Mouse (Mus musculus) right cerebral cortex, postnatal 4 days (tissue): ENCODE measurements at regions not wholly inside any gene's neighbourhood (a gene's known extent, or its start where the extent isn't known, plus 50 kb on each side); places are given as distances from the start of the nearest gene placed in this dataset.

Experiments used
- DNase-seq: peaks from one replicate; pipeline ENCODE4 v3.0.0-alpha.2; 2022

DNA sequence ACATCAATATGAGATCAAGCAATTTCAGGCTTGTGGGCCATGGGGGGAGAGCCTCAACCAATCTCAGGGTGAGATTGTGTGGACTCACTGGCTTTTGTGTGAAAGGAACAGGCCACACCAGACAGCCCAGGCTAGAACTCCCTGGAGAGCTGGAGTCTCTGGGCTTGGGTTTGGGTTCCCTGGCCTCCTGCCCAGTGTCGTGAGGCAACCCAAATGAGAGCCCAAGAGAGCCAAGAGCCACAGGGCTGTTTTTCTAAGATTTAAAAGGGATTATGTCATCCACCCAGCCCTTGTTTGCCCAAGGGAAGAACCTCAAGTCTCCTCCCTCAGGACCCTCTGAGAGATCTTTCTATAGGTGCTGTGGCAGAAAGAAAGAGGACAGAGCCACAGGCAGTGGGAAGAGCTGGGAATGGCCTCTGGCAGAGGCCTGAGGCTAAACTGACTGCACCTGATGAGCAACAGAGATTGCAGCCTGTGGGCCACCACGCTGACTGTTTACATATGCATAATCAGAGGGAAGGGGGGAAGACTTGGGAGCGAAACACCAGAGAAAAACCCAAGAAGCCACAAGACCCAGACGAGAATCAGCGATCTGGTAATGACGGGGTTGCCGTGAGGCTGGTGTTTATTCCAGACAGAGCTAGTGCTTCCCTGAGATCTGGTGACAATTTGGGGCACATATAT is 92.1 kb downstream of the Bcl2l11 start:
- DNase-seq = no peak

DNA sequence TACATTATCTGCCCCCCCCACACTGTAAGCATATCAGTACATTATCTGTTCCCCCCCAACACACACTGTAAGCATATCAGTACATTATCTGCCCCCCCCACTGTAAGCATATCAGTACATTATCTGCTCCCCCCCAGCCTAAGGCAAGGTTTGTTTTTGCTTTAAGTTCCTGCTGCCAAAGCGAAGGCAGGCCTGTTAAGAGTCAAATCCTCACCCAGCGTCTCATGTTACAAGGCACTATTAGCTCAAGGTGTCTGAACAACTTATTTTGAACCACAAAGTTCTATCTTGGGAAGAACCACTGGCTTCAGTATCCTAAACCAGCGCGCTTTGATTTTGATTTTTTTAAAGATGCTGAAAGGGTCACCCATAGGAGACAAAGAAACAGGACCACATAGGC is 93.1 kb downstream of the Bcl2l11 start:
- no peak for DNase-seq

DNA sequence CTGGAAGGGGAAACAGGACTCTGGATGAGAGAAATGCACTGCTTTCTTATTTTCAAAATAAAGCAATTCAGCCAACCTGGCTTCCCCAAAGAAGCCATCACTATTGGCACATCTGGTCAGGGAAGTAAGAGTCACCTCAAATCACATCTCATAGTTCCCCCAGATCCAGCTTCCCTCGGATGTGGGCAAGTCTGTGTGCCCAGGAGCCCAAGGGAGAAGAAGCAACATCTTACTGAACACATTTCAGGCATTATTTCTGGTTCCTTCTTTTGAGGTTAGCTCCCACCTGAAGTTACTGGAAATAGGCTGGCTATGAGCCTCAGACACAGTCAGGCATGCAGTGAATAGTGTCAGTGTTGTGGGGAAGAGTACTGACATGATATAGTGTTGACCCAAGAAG is 95.2 kb downstream of the Bcl2l11 start:
- no peak for DNase-seq

DNA sequence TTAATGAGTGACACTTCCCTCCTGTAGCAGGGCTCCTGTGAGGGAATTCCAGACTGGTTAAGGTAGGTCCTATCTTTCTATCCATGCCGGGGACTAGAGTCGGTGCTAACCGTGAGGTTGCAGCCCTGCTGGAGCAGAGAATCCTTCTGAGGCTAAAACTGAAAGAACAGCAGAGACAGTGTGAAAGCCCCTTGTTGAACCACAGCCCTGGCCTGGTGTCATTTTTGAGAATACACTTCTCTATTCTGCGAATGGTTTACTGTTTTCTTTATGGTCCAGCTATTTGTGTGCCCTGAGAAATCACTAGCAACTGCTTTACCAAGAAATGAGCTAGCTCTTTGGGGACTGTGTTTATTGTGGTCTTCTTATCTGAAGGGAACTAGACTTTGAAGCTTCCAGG is 95.8 kb downstream of the Bcl2l11 start:
- DNase-seq = no peak

DNA sequence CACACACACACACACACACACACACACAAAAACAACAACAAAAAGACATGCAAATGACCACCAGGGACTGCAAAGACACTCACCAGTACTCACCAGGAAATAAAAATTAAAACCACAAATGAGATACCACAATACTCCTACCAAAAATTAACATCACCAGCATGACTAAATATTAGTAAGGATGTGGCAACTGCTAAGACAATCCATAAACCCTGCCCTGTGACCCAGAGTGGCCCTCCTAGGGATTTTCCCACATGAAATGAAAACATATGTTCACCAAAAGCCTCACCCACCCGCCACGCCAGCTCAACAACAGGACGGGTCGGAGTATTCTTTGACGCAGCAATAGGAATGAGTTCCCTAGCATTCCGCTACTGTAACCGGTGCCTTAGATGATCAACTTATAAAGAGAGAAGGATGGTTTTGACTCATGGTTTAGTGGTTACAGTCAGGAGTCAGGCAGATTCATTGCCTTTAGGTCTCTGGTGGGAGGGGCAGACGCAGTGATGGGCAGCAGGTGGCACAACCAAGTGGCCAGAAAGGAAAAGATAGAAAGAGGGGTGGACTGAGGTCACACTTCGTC is 100.7 kb downstream of the Bcl2l11 start:
- no peak for DNase-seq

DNA sequence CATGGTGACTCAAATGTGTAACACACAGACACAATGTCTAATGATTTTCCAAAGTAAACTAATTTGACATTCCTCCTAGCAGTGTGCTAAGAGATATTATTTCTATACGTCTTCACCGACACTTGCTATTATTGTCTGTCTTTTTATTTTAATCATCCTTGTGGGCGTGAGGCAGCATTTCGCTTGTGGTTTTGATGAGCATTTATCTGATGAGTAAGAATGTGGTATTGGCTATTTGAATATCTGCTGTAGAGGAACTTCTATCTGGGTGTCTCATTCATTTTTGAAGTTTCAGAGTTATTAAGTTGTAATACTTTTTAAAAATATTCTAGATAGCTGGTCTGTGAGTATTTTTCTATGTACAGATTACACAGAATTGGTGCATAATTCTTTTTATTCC is 103.9 kb downstream of the Bcl2l11 start:
- no peak for DNase-seq

DNA sequence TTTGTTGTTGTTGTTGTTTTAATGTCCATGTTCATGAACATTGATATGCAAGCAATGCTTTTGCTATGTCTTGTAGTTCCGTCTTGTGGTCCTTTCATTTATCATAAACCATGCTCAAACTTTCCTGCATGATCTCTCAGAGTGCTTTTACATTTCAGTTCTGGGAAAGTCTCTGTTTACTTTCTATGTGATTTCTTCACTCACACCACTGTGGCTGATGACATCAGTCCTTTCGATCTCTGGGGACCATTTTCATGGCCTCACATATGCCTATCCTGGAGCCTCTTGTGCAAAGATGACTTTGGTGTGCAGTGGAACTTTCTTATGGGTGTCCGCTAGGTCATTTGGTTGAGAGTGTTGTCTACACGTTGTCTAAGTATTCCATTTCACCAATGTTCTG is 105.1 kb downstream of the Bcl2l11 start:
- DNase-seq = no peak

DNA sequence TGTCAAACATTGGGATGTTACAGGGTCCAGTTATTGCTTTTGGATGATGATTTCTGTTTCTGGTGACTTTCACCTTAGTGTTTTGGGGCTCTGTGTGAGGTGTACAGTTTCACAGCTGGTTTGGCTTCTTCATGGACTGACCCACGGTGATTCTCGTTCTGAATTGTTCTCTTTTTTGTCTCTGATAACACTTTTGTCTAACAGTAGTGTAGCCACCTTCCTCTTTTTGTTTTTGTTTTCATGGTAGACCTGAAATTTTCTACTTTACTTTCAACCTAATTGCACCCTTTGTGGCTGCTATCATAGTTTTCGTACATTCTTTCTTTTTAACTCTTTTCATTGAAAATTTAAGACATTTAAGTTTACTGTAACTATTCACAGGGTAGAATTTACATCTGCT is 105.5 kb downstream of the Bcl2l11 start:
- DNase-seq = no peak

DNA sequence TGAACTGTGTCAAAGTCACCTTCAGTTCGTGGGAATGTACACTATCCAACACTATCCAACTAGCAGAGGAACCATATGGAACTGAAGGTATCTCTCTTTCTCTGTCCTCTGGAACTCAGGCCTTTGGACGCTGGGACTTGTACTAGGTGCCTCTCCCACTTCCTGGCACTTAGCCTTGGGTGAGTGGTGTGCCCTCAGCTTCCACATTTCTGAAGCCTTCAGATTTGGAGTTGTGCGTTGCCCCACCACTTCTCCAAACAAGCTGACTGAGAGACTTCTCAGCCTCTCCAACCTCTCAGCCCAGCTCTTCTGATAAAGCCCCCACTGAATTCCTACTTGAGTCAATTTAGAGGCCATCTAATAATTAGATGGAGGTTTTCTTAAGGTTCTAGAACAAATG is 106.2 kb downstream of the Bcl2l11 start:
- DNase-seq = no peak

DNA sequence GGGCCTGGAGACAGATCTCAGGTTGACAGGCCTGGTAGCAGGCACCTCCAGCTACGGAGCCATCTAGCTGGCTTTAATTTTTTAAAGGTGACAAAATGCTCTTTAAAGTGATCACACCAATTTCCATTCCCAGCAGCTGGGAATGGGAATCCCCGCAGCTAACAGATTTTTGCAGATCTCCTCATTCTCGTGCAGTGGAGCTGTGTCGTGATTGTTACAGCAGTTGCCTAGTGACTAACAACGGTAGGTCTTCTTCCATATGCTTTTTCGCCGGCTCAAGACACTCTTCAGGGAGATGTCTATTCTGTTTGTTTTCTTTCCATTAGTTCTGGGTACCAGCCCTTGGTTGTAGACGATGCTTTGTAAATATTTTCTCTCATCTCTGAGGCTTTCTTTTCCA is 109.3 kb downstream of the Bcl2l11 start:
- no peak for DNase-seq

DNA sequence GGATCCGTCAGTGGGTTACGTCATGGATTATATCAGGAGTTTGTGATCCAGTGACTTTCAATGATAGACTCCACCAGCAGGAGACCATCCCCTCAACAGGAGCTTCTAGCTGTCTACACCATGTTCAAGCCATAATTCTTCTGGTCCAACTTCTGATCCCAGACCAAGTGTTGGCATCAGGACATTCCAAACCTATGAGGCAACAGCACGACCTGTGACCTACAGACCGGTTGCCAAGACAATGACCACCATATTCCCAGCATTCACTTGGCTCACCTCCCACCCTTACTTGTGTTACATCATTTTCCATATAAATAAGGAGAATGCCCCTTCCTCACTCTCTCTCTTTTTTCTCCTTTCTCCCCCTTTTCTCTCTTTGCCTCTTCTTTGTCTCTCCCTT is 113.6 kb downstream of the Bcl2l11 start:
- no peak for DNase-seq

DNA sequence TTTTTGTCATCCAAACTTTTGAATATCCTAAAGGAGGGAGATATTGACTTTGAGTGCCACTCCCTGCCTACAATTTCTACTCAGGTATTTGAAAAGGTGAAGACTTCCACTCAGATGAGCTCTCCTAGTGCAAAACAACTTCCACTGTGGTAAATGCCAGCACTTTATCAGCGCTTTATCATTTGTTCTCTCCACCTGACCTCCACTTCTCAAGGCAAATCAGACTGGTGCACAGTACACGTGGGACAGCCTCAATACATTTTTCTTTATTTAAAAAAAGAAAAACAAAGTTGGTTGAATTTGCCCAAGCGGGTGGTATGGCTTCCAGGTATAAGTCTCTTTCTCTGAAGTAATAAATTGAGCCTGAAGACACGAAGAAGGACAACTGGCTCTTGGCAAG is 114.2 kb downstream of the Bcl2l11 start:
- DNase-seq = no peak

DNA sequence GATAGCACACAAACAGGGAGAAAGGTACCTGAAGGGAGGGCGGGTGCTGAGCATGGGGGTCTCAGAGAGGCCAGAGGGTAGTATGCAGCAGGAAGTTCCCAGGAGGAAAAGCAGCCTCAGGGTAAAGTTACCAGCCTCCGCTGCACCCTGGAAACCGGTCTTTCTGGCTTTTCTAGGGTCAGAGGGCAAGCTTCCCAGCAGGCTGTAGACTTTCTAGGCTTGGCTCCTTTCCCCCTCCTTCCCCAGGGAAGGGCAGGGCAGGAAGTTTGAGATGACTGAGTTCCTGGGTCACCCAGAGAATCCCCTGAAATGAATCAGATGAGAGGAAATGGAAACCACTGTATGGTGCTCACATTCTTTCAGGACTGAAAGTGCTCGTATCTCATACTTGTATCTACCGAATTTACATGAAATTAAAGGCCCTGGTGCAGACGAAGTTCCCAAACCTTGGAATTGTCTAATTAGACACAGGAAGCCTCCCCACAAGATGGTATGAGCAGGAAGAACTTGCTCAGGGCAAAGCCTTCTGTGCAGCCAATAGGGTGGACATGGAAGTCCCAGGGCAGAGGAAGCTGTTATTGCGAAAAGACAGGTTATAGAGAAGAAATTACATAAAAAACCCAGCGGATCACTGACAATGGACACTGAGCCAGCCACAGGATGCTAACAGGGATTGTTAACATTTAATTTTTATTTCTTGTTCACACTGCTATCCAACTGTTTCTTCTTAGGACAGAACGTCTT is 114.9 kb downstream of the Bcl2l11 start:
- no peak for DNase-seq

DNA sequence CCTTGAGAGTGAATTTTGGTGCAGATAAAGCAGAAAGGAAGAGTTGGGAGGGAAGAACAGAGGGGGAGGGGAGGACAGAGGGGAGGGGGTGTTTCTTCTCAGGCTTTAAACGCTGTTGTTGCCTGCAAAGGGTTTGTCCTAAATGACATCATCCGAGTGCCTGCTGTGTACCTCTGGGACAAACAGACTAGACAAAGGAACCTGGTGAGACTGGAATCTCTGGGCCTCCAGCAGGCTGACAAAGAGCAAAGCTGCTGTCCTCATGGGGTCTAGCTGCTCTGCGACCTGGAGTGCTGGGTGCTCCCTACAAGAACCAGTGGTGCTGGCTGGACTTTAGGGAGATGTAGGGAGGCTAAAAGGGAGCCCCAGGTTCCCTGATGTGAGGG is 115.4 kb downstream of the Bcl2l11 start:
- DNase-seq = no peak

DNA sequence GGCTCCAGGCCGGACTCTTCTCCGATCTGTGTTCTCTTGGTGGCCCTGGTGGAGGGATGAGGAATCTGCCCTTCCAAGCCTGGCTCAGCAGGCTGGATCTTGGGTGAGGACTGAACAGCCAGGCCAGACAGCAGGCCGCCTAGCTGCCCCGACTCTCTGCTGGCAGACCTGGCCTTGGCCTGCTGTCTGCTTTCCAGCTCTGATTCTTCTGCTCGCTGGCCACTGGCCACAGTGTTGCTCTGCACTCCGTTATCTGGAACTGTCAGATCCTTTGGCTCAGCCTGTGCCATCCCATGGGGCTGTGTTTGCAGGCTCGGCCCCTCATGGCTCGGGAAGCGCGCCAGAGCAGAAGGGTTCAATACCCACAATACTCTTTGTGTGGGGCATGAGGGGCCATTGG is 119.7 kb downstream of the Bcl2l11 start:
- peak; percentile 44 for DNase-seq

DNA sequence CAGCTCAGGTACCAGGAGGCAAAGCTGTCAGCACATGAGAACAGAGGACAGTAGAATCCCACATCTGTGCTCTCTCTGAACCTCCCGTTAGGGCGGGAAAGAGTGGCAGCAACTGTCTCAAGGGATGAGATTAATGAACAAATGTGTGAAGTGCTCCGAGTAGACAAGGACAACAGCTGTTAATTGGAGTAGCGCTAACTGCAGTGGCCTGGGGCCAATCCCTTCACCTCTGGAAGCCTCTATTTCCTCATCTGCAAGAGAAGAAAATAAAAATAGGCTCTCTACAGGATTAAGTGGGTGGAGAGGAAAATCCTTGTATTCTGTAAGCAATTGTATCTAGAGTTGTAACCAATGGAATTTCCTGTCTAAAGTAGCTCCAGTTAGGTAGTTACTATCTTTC is 122.1 kb downstream of the Bcl2l11 start:
- DNase-seq = no peak

DNA sequence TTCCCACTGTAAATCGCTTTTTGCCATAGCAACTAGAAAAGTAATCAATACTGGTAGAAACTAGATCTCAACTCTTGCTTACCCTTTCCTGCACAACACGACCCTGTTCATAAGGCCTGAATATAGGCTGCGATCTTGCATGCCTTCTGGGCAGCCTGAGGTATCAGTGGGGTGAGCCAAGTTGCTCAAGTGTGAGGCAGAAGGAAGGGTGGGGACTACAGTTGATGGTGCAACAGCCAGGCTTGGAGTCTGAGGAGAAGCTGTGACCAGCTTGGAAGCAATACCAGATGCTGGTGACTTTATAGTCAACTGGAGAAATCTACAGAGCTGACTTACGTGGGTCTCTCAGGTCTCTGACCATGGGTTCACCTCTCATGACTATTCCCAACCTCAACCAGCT is 123.3 kb downstream of the Bcl2l11 start:
- DNase-seq = no peak

DNA sequence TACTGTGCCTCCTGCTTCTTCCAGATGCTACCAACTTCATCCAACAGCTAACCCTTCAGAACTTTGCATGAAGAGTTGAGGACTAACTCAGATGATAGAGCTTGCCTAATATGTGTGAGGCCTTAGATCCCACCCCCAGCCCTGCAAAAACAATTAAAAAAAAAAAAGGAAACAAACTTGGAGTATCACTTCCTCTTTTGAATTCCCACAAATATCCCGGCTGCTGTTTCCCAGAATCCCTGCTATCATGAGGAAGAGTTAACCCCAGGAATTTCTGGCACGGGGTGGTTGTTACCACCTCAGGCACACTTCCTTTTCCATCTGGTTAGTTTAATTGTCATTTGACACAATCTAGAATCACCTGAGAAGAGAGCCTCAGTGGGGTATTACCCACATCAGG is 123.8 kb downstream of the Bcl2l11 start:
- no peak for DNase-seq

DNA sequence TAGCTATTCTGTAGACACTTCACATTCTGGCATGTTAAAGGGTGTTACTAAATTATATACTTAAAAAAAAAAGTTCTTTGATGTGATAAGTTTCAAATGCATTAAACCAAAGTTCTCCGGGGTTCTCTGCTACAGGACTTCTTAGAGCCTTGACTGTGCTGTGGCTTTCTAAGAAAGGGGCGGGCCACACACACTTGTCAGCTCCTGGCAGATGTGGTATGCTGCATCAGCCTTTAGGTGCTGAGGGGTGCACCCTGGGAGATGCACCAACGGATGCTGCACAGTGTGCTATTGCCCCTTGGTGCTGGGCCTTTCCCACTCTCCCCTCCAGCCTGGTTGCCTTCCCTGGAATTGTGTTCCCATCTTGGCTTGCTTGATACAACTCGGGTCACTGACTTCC is 125.0 kb downstream of the Bcl2l11 start:
- DNase-seq = no peak

DNA sequence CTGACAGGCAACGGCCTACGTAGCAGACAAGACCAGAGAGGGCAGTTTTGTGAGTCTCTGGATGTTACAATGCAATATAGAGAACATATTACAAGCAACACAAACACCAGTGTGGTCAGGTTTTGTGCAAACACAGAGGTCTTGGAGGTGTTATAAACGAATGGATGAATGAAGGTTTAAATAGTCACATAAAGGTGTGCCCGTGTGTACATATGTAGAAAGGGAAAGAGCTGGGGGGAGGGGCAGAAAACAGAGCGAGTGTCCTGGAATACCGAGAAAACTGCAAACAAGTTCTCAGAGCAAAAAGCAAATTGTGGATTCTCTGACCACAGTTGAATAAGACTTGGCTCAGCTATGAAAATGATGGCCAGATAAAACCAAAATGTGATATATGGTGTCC is 130.8 kb downstream of the Bcl2l11 start:
- DNase-seq = no peak

DNA sequence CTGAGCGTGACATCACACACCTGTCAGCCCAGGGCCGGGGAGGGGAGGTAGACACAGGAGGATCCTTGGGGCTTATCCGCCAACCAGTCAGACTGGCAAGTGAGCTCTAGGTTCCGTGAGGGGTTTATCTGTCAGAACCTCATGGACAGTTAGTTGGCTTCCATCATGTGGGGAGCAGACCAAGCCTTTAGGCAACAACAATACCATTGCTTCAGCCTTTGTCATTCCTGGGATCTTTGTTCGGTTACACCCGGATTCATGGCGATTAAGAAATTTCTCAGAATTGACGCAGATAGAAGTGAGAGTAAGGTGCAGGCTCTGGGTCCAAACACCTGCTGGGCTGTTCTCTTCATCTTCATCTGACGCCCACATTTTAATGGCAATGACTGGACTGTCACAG is 131.4 kb downstream of the Bcl2l11 start:
- DNase-seq = no peak

DNA sequence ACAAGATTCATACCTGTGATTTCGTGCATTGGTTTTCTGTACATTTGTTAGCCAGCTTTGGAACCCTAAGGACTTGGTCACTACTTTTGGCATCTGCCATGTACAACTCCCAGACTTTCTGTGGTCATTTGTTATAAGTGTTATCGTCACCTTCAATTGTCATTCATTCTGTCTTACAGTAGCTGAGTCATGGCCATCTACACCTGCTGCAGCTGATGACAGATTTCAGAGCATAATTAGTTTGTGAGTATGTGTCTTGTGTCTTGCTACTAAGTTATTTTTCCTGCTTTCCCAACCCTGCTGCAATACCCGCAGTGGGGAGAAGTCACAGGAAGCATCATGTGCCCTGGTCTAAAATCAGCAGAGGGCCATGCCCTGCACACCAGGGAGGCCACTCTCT is 138.0 kb downstream of the Bcl2l11 start:
- DNase-seq = no peak

DNA sequence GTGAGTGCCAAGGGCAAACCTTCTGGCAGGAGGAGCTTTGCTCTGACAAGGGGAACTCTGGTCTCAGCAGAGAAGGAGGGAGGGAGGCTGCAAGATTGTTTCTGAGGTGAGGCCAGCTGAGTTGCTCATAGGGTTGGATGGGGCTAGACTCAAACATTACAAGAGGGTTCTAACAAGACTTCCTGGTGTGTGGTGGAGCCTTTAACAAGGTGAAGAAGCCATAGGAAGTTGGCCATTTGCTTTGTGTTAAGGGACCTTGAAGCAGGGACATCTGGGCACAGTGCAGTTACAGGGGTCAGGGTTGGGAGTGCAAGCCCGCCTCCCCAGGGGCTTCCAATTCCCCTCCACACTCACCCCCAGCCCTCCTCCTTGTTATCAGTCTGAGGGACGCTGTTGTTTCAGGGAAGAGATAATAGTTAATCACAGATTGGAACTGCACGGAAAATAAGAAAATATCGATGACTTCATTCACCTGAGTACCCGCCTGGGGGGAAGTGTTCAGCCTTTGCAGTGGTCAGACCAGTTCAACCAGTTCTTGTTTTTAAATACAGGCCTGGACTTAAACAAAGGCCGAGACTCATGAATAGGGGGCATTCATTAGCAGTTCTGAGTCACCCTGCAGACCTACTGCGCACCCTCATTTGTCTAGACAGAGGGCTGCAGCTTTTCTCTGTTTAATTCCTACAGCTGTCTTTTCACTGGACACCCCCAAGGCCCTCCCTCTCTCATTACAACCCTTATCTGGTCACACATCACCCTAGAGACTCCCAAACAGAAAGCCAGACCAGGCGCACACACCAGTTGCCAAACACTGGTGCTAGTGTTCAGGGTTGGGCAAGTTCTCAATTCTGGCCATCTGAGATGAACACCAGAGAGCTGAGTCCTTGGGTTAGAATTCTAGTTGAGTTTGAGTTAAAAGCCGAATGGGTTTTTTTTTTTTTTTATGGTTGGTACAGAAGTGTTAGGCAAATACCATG is 139.5 kb downstream of the Bcl2l11 start:
- DNase-seq = no peak
